Mouse (Mus musculus) cerebellum, postnatal 4 days (tissue): ENCODE results near the gene Sgpl1.

Experiments
- DNase-seq, 2 experiments: peaks; one replicate each; pipeline ENCODE4 v3.0.0; 2022; ENCODE audit warnings: low spot score in 2 of 2, mixed read lengths in 1 of 2

Gene Sgpl1

GRCm38 (mm10) chr10:61147157-61148040 lies at the start of gene Sgpl1:
Gene Sgpl1 (minus strand): TSS chr10:61147703.
- DNase-seq = peak; percentile 92 to 93

- no peak for DNase-seq
Measured at GRCm38 (mm10) chr10:61195718-61196291, 48.3 kb upstream of the Sgpl1 start.

- no peak for DNase-seq
Measured at GRCm38 (mm10) chr10:61195216-61195615, 47.7 kb upstream of the Sgpl1 start.

- no peak for DNase-seq
Measured at GRCm38 (mm10) chr10:61194611-61195010, 47.1 kb upstream of the Sgpl1 start.

GRCm38 (mm10) chr10:61188010-61188409 lies 40.5 kb upstream of the Sgpl1 start:
- DNase-seq = no peak

GRCm38 (mm10) chr10:61187001-61187400 lies 39.5 kb upstream of the Sgpl1 start:
- DNase-seq = no peak

GRCm38 (mm10) chr10:61179927-61180326 lies 32.4 kb upstream of the Sgpl1 start:
- DNase-seq = no peak

- DNase-seq = no peak
Measured at GRCm38 (mm10) chr10:61178687-61179086, 31.2 kb upstream of the Sgpl1 start.

GRCm38 (mm10) chr10:61177751-61178150 lies 30.2 kb upstream of the Sgpl1 start:
- DNase-seq = no peak

- no peak for DNase-seq
Measured at GRCm38 (mm10) chr10:61176221-61176790, 28.8 kb upstream of the Sgpl1 start.

GRCm38 (mm10) chr10:61175442-61176204 lies 28.1 kb upstream of the Sgpl1 start:
- DNase-seq = peak in 1 of 2 experiments; percentile 60

GRCm38 (mm10) chr10:61174711-61175441 lies 27.4 kb upstream of the Sgpl1 start:
- DNase-seq = peak in 1 of 2 experiments; percentile 22

- DNase-seq = no peak
Measured at GRCm38 (mm10) chr10:61172496-61172895, 25.0 kb upstream of the Sgpl1 start.

GRCm38 (mm10) chr10:61171654-61172053 lies 24.2 kb upstream of the Sgpl1 start, which contains the start of gene Tbata:
Gene Tbata (plus strand): TSS chr10:61171954.
- DNase-seq = no peak

GRCm38 (mm10) chr10:61168393-61168792 lies 20.9 kb upstream of the Sgpl1 start:
- DNase-seq = no peak

- DNase-seq = no peak
Measured at GRCm38 (mm10) chr10:61167333-61168096, 20.0 kb upstream of the Sgpl1 start.

GRCm38 (mm10) chr10:61162366-61162765 lies 14.9 kb upstream of the Sgpl1 start:
- no peak for DNase-seq

GRCm38 (mm10) chr10:61160671-61161070 lies 13.2 kb upstream of the Sgpl1 start:
- DNase-seq = no peak

- no peak for DNase-seq
Measured at GRCm38 (mm10) chr10:61160089-61160488, 12.6 kb upstream of the Sgpl1 start.

- no peak for DNase-seq
Measured at GRCm38 (mm10) chr10:61158594-61158993, 11.1 kb upstream of the Sgpl1 start.
